Mouse (Mus musculus): ENCODE data around the gene Cox8b.

GRCm38 (mm10) chr7:140905642-140906081 is 5.4 kb upstream of the Cox8b start:
- TF ChIP-seq MAFK (IDR thresholded peaks at IDR 0.05; ENCODE audit: insufficient read depth, low read depth, low read length), result no peak
- TF ChIP-seq ZNF384 (IDR thresholded peaks at IDR 0.05; ENCODE audit: low read depth, low read length), result no peak
- TF ChIP-seq ZC3H11A (IDR thresholded peaks at IDR 0.05; ENCODE audit: borderline replicate concordance, low read depth, low read length), result no peak

Data from ES-E14 (cell line).